Mouse (Mus musculus) spleen, adult 2 months (tissue): ENCODE measurements around the gene A1cf.

ENCODE experiments used
- CTCF ChIP-seq: fragments of 200-500 bp; IDR thresholded peaks from 2 replicates; pipeline ENCODE4 v1.5.1; 2011; ENCODE audit warnings: mild to moderate bottlenecking, inconsistent platforms; ENCODE audit not compliant: insufficient read depth, insufficient read length, insufficient replicate concordance; ENCODE audit errors: extremely low read depth
- POLR2A ChIP-seq: fragments of 200-500 bp; IDR thresholded peaks from 2 replicates; pipeline ENCODE4 v1.6.1; 2011; ENCODE audit warnings: low read depth, low read length, inconsistent platforms

- no peak for TF ChIP-seq CTCF
- no peak for TF ChIP-seq POLR2A
Measured at GRCm38 (mm10) chr19:31920357-31920756, 51.8 kb downstream of the A1cf start.
